Mouse (Mus musculus): ENCODE data around the gene Hnrnph3. TPM values are rescaled to one million over a fixed set of nuclear protein-coding genes. Genes with fewer than 3 reads are reported as not detected.

Hnrnph3 gene
- polyA plus RNA-seq (2014; fragmentation: Illumina TruSeq; extraction: RNeasy Lipid Tissue Mini Kit (QIAGEN cat#74804); ENCODE audit: low read depth, low replicate concordance), result 201 TPM

GRCm38 (mm10) chr10:63023749-63024579, at the start of gene Hnrnph3, which contains the start of gene Pbld2:
Gene Hnrnph3 (minus strand): TSS chr10:63024217.
Gene Pbld2 (plus strand): TSS chr10:63024315.

GRCm38 (mm10) chr10:63059862-63060261, 35.8 kb upstream of the Hnrnph3 start, which contains the start of gene Pbld1:
Gene Pbld1 (plus strand): TSS chr10:63060162.

GRCm38 (mm10) chr10:62980039-62980954, 43.7 kb downstream of the Hnrnph3 start, which contains the start of gene Rufy2:
Gene Rufy2 (plus strand): TSS chr10:62980223.

Other genes with a start within 250 kb of the Hnrnph3 start
- 181 TPM for gene Ccar1, start 231.9 kb downstream of the Hnrnph3 start, polyA plus RNA-seq (2014; fragmentation: Illumina TruSeq; extraction: RNeasy Lipid Tissue Mini Kit (QIAGEN cat#74804); ENCODE audit: low read depth, low replicate concordance)
- gene Tet1, start 115.2 kb downstream of the Hnrnph3 start, polyA plus RNA-seq (2014; fragmentation: Illumina TruSeq; extraction: RNeasy Lipid Tissue Mini Kit (QIAGEN cat#74804); ENCODE audit: low read depth, low replicate concordance), result 0.49 TPM
- gene Slc25a16, start 103.6 kb downstream of the Hnrnph3 start, polyA plus RNA-seq (2014; fragmentation: Illumina TruSeq; extraction: RNeasy Lipid Tissue Mini Kit (QIAGEN cat#74804); ENCODE audit: low read depth, low replicate concordance), result 7.6 TPM
- 6.2 TPM for gene Dna2, start 77.2 kb downstream of the Hnrnph3 start, polyA plus RNA-seq (2014; fragmentation: Illumina TruSeq; extraction: RNeasy Lipid Tissue Mini Kit (QIAGEN cat#74804); ENCODE audit: low read depth, low replicate concordance)
- 3.9 TPM for gene Rufy2, start 44.0 kb downstream of the Hnrnph3 start, polyA plus RNA-seq (2014; fragmentation: Illumina TruSeq; extraction: RNeasy Lipid Tissue Mini Kit (QIAGEN cat#74804); ENCODE audit: low read depth, low replicate concordance)
- 1.8 TPM for gene Pbld2, start 98 bp upstream of the Hnrnph3 start, polyA plus RNA-seq (2014; fragmentation: Illumina TruSeq; extraction: RNeasy Lipid Tissue Mini Kit (QIAGEN cat#74804); ENCODE audit: low read depth, low replicate concordance)
- gene Pbld1, start 35.9 kb upstream of the Hnrnph3 start, polyA plus RNA-seq (2014; fragmentation: Illumina TruSeq; extraction: RNeasy Lipid Tissue Mini Kit (QIAGEN cat#74804); ENCODE audit: low read depth, low replicate concordance), result 0.71 TPM
- gene Atoh7, start 75.4 kb upstream of the Hnrnph3 start, polyA plus RNA-seq (2014; fragmentation: Illumina TruSeq; extraction: RNeasy Lipid Tissue Mini Kit (QIAGEN cat#74804); ENCODE audit: low read depth, low replicate concordance), result not detected
- gene Mypn, start 179.7 kb upstream of the Hnrnph3 start, polyA plus RNA-seq (2014; fragmentation: Illumina TruSeq; extraction: RNeasy Lipid Tissue Mini Kit (QIAGEN cat#74804); ENCODE audit: low read depth, low replicate concordance), result 0.85 TPM
- 518 TPM for gene Herc4, start 219.6 kb upstream of the Hnrnph3 start, polyA plus RNA-seq (2014; fragmentation: Illumina TruSeq; extraction: RNeasy Lipid Tissue Mini Kit (QIAGEN cat#74804); ENCODE audit: low read depth, low replicate concordance)

All from testis, adult 10 weeks (tissue).